Mouse (Mus musculus) kidney, postnatal 0 days (tissue): ENCODE results near the gene Ascl2. TPM values are rescaled to one million over a fixed set of nuclear protein-coding genes. Genes with fewer than 3 reads are reported as not detected.

ENCODE experiments used
- ATAC-seq: fragments of 200-750 bp; cut with Nextera tagmentation; replicated peaks from 2 replicates; pipeline ENCODE4 v1.8.0; 2017; ENCODE audit warnings: low read depth, moderate number of reproducible peaks, moderate TSS enrichment, moderate library complexity; ENCODE audit not compliant: low FRiP score
- DNase-seq: peaks from one replicate; pipeline ENCODE4 v3.0.0-alpha.2; 2016; ENCODE audit warnings: low spot score
- H3K27ac ChIP-seq: fragments of 300-500 bp; sonication (generic); 2 replicates; pipeline ENCODE4 v1.5.1; 2014; ENCODE audit warnings: mild to moderate bottlenecking
- H3K27me3 ChIP-seq: fragments of 300-500 bp; sonication (generic); 2 replicates; pipeline ENCODE4 v1.6.1; 2014; ENCODE audit warnings: low read length, mixed read lengths; ENCODE audit not compliant: insufficient read depth
- H3K36me3 ChIP-seq: fragments of 300-500 bp; sonication (generic); 2 replicates; pipeline ENCODE4 v1.6.1; 2014; ENCODE audit warnings: low read length, mixed read lengths; ENCODE audit not compliant: insufficient read depth
- H3K4me1 ChIP-seq: fragments of 300-500 bp; sonication (generic); replicated peaks from 2 replicates; pipeline ENCODE4 v1.6.1; 2014; ENCODE audit warnings: antibody characterized with exemption, low read length, mixed read lengths; ENCODE audit not compliant: insufficient read depth
- H3K4me2 ChIP-seq: fragments of 300-500 bp; sonication (generic); 2 replicates; pipeline ENCODE4 v1.6.1; 2014; ENCODE audit warnings: mild to moderate bottlenecking, low read length, moderate library complexity, mixed read lengths
- H3K4me3 ChIP-seq: fragments of 300-500 bp; sonication (generic); replicated peaks from 2 replicates; pipeline ENCODE4 v1.5.1; 2014; ENCODE audit warnings: low read depth, low read length
- H3K9ac ChIP-seq: fragments of 300-500 bp; sonication (generic); 2 replicates; pipeline ENCODE4 v1.6.1; 2014; ENCODE audit warnings: low read depth, low read length
- H3K9me3 ChIP-seq: fragments of 300-500 bp; sonication (generic); replicated peaks from 2 replicates; pipeline ENCODE4 v1.6.1; 2016; ENCODE audit warnings: low read length, inconsistent platforms, mixed read lengths
- CTCF ChIP-seq: IDR thresholded peaks from 2 replicates; pipeline ENCODE4 v1.5.1; 2016; ENCODE audit warnings: antibody characterized with exemption, low read depth, mild to moderate bottlenecking, moderate library complexity
- WGBS: fragments of 180-500 bp; shearing (Covaris S2); extraction: QIAGEN DNeasy Blood & Tissue Kit; methylation state at CpG from one replicate; pipeline ENCODE4 v1.1.7; 2014; 5-methylcytosine and 5-hydroxymethylcytosine counted together
- polyA plus RNA-seq: library from polyadenylated mRNA; unstranded; fragments of >200 nt; fragmentation: Nextera tagmentation; extraction: Ambion mirVana; gene quantifications from 2 replicates; pipeline ENCODE4 v1.2.1, GENCODE M21; 2015

Gene Ascl2
- polyA plus RNA-seq, 1 experiment from 2014 or later, result 1.2 TPM

- Histone ChIP-seq H3K36me3 (no peaks in the 10 kb centered on the region), H3K4me2 (no peak overlapping the region), H3K9me3 (no peaks in the 10 kb centered on the region), H3K27me3 (no peaks in the 10 kb centered on the region), H3K27ac (0 out of 2 replicates have a peak overlapping the region, but pooled peaks have one; percentile 13), H3K4me1 (peaks cover 31% of the 10 kb centered on the region), H3K4me3 (no peak overlapping the region), H3K9ac (no peak overlapping the region)
- 72% methylated on average over 8 of the region's 8 CpGs for WGBS
- no peak for ATAC-seq
- TF ChIP-seq CTCF, result no peak
- no peak for DNase-seq
These were observed 44.5 kb upstream of the Ascl2 start for GRCm38 (mm10) chr7:143013420-143014178.

GRCm38 (mm10) chr7:143012230-143012875, 43.3 kb upstream of the Ascl2 start:
- Histone ChIP-seq H3K36me3 (no peaks in the 10 kb centered on the region), H3K4me3 (no peak overlapping the region), H3K27me3 (no peaks in the 10 kb centered on the region), H3K27ac (no peak overlapping the region), H3K9ac (no peak overlapping the region), H3K4me2 (no peak overlapping the region), H3K4me1 (peaks cover 38% of the 10 kb centered on the region), H3K9me3 (no peaks in the 10 kb centered on the region)
- ATAC-seq (no peak), DNase-seq (no peak)
- 53% methylated on average over 5 of the region's 5 CpGs for WGBS
- no peak for TF ChIP-seq CTCF

- no peak overlapping the region for H3K27ac ChIP-seq
- no peaks in the 10 kb centered on the region for H3K9me3 ChIP-seq
- 88% methylated on average over 1 of the region's 1 CpGs for WGBS
- H3K4me3 ChIP-seq, result no peak overlapping the region
- no peak overlapping the region for H3K9ac ChIP-seq
- ATAC-seq (no peak), DNase-seq (no peak)
- no peak for TF ChIP-seq CTCF
- no peak overlapping the region for H3K4me2 ChIP-seq
- H3K27me3 ChIP-seq, result no peaks in the 10 kb centered on the region
- H3K4me1 ChIP-seq, result peaks cover 31% of the 10 kb centered on the region
- H3K36me3 ChIP-seq, result no peaks in the 10 kb centered on the region
These were observed 42.2 kb upstream of the Ascl2 start for GRCm38 (mm10) chr7:143011226-143011625.

GRCm38 (mm10) chr7:143009996-143010395, 40.9 kb upstream of the Ascl2 start:
- no peak for TF ChIP-seq CTCF
- 85% methylated on average over 4 of the region's 4 CpGs for WGBS
- H3K36me3 ChIP-seq, result no peaks in the 10 kb centered on the region
- peaks cover 22% of the 10 kb centered on the region for H3K4me1 ChIP-seq
- ATAC-seq, result no peak
- no peak for DNase-seq
- H3K27ac ChIP-seq, result peak overlapping the region; percentile 88
- H3K9me3 ChIP-seq, result no peaks in the 10 kb centered on the region
- no peak overlapping the region for H3K4me2 ChIP-seq
- no peak overlapping the region for H3K9ac ChIP-seq
- H3K4me3 ChIP-seq, result no peak overlapping the region
- H3K27me3 ChIP-seq, result no peaks in the 10 kb centered on the region

GRCm38 (mm10) chr7:143008996-143009665, 40.1 kb upstream of the Ascl2 start:
- H3K4me3 ChIP-seq, result no peak overlapping the region
- H3K27me3 ChIP-seq, result no peaks in the 10 kb centered on the region
- H3K4me2 ChIP-seq, result peak overlapping the region; percentile 19; the same call in 1 of the 2 replicates
- peaks cover 21% of the 10 kb centered on the region for H3K4me1 ChIP-seq
- no peaks in the 10 kb centered on the region for H3K9me3 ChIP-seq
- ATAC-seq, result peak; percentile 56; the same call in 1 of the 2 replicates
- peak; percentile 73 for DNase-seq
- TF ChIP-seq CTCF, result no peak
- peak overlapping the region; percentile 88 for H3K27ac ChIP-seq
- 36% methylated on average over 2 of the region's 4 CpGs for WGBS
- H3K9ac ChIP-seq, result no peak overlapping the region
- no peaks in the 10 kb centered on the region for H3K36me3 ChIP-seq

- Histone ChIP-seq H3K9ac (no peak overlapping the region; the same call in 1 of the 2 replicates), H3K4me1 (peaks cover 21% of the 10 kb centered on the region), H3K27ac (peak overlapping the region; percentile 88), H3K27me3 (no peaks in the 10 kb centered on the region), H3K4me2 (peak overlapping the region; percentile 19; the same call in 1 of the 2 replicates), H3K36me3 (no peaks in the 10 kb centered on the region), H3K9me3 (no peaks in the 10 kb centered on the region), H3K4me3 (no peak overlapping the region)
- 36% methylated on average over 8 of the region's 8 CpGs for WGBS
- ATAC-seq (peak; percentile 53), DNase-seq (peak; percentile 86)
- TF ChIP-seq CTCF, result no peak
These were observed 39.4 kb upstream of the Ascl2 start for GRCm38 (mm10) chr7:143008370-143008926.
